Mouse (Mus musculus): ENCODE data around the gene Fto. TPM values are rescaled to one million over a fixed set of nuclear protein-coding genes. Genes with fewer than 3 reads are reported as not detected.
A peak's percentile ranks its signal among the peaks of the same experiment; 100 is the strongest.

The Fto gene
- polyA plus RNA-seq, 1 experiment from 2014 or later: 19.9 TPM

- H3K4me2 ChIP-seq (ENCODE audit: low read depth, low read length): no peak overlapping the region
- no peak overlapping the region for H3K27ac ChIP-seq (ENCODE audit: low read length)
- H3K4me1 ChIP-seq (ENCODE audit: control insufficient read depth, low read depth, low read length): no peaks in the 10 kb centered on the region
- no peak overlapping the region for H3K9ac ChIP-seq (ENCODE audit: low read depth, low read length)
- no peak overlapping the region for H3K4me3 ChIP-seq (ENCODE audit: low read depth, low read length)
- ATAC-seq (ENCODE audit: low read depth): no peak
- H3K9me3 ChIP-seq (replicated peaks; ENCODE audit: control insufficient read depth, low read length): no peaks in the 10 kb centered on the region
- no peaks in the 10 kb centered on the region for H3K27me3 ChIP-seq (ENCODE audit: control insufficient read depth, insufficient read depth, low read depth, low read length)
- 50% methylated on average over 5 of the region's 5 CpGs for WGBS (ENCODE audit: insufficient replicate concordance)
- no peaks in the 10 kb centered on the region for H3K36me3 ChIP-seq (ENCODE audit: control insufficient read depth, insufficient read depth)
These were observed 366.8 kb downstream of the Fto start for GRCm38 (mm10) chr8:91680125-91680524.

- no peak overlapping the region for H3K4me2 ChIP-seq (ENCODE audit: low read depth, low read length)
- no peak overlapping the region for H3K27ac ChIP-seq (ENCODE audit: low read length)
- no peaks in the 10 kb centered on the region for H3K27me3 ChIP-seq (ENCODE audit: control insufficient read depth, insufficient read depth, low read depth, low read length)
- 48% methylated on average over 6 of the region's 6 CpGs for WGBS (ENCODE audit: insufficient replicate concordance)
- no peak for ATAC-seq (ENCODE audit: low read depth)
- H3K36me3 ChIP-seq (ENCODE audit: control insufficient read depth, insufficient read depth): no peaks in the 10 kb centered on the region
- H3K4me1 ChIP-seq (ENCODE audit: control insufficient read depth, low read depth, low read length): no peaks in the 10 kb centered on the region
- H3K4me3 ChIP-seq (ENCODE audit: low read depth, low read length): no peak overlapping the region
- H3K9ac ChIP-seq (ENCODE audit: low read depth, low read length): no peak overlapping the region
- no peaks in the 10 kb centered on the region for H3K9me3 ChIP-seq (replicated peaks; ENCODE audit: control insufficient read depth, low read length)
These were observed 371.4 kb downstream of the Fto start for GRCm38 (mm10) chr8:91684596-91685317.

- Histone ChIP-seq H3K27me3 (ENCODE audit: control insufficient read depth, insufficient read depth, low read depth, low read length) (no peaks in the 10 kb centered on the region), H3K4me3 (ENCODE audit: low read depth, low read length) (no peak overlapping the region), H3K36me3 (ENCODE audit: control insufficient read depth, insufficient read depth) (no peaks in the 10 kb centered on the region), H3K27ac (ENCODE audit: low read length) (no peak overlapping the region), H3K4me2 (ENCODE audit: low read depth, low read length) (no peak overlapping the region), H3K9me3 (replicated peaks; ENCODE audit: control insufficient read depth, low read length) (no peaks in the 10 kb centered on the region), H3K4me1 (ENCODE audit: control insufficient read depth, low read depth, low read length) (no peaks in the 10 kb centered on the region), H3K9ac (ENCODE audit: low read depth, low read length) (no peak overlapping the region)
- WGBS (ENCODE audit: insufficient replicate concordance): 35% methylated on average over 3 of the region's 3 CpGs
- no peak for ATAC-seq (ENCODE audit: low read depth)
These were observed 372.1 kb downstream of the Fto start for GRCm38 (mm10) chr8:91685408-91685807.

GRCm38 (mm10) chr8:91692056-91692721 lies 378.9 kb downstream of the Fto start:
- Histone ChIP-seq H3K4me1 (ENCODE audit: control insufficient read depth, low read depth, low read length) (no peaks in the 10 kb centered on the region), H3K27ac (ENCODE audit: low read length) (no peak overlapping the region), H3K27me3 (ENCODE audit: control insufficient read depth, insufficient read depth, low read depth, low read length) (no peaks in the 10 kb centered on the region), H3K4me3 (ENCODE audit: low read depth, low read length) (no peak overlapping the region), H3K36me3 (ENCODE audit: control insufficient read depth, insufficient read depth) (no peaks in the 10 kb centered on the region), H3K9ac (ENCODE audit: low read depth, low read length) (no peak overlapping the region), H3K4me2 (ENCODE audit: low read depth, low read length) (no peak overlapping the region), H3K9me3 (replicated peaks; ENCODE audit: control insufficient read depth, low read length) (no peaks in the 10 kb centered on the region)
- ATAC-seq (ENCODE audit: low read depth): no peak
- WGBS (ENCODE audit: insufficient replicate concordance): 31% methylated on average over 15 of the region's 15 CpGs

- 54% methylated on average over 5 of the region's 5 CpGs for WGBS (ENCODE audit: insufficient replicate concordance)
- H3K9me3 ChIP-seq (replicated peaks; ENCODE audit: control insufficient read depth, low read length): no peaks in the 10 kb centered on the region
- ATAC-seq (ENCODE audit: low read depth): peak; percentile 53; the same call in 1 of the 2 replicates
- H3K4me2 ChIP-seq (ENCODE audit: low read depth, low read length): no peak overlapping the region
- no peaks in the 10 kb centered on the region for H3K4me1 ChIP-seq (ENCODE audit: control insufficient read depth, low read depth, low read length)
- H3K36me3 ChIP-seq (ENCODE audit: control insufficient read depth, insufficient read depth): no peaks in the 10 kb centered on the region
- no peaks in the 10 kb centered on the region; the same call in 1 of the 2 replicates for H3K27me3 ChIP-seq (ENCODE audit: control insufficient read depth, insufficient read depth, low read depth, low read length)
- H3K27ac ChIP-seq (ENCODE audit: low read length): no peak overlapping the region
- no peak overlapping the region for H3K9ac ChIP-seq (ENCODE audit: low read depth, low read length)
- no peak overlapping the region for H3K4me3 ChIP-seq (ENCODE audit: low read depth, low read length)
These were observed 393.2 kb downstream of the Fto start for GRCm38 (mm10) chr8:91706533-91706932.

- Histone ChIP-seq H3K27ac (ENCODE audit: low read length) (no peak overlapping the region), H3K4me2 (ENCODE audit: low read depth, low read length) (no peak overlapping the region), H3K9me3 (replicated peaks; ENCODE audit: control insufficient read depth, low read length) (no peaks in the 10 kb centered on the region), H3K9ac (ENCODE audit: low read depth, low read length) (no peak overlapping the region), H3K4me3 (ENCODE audit: low read depth, low read length) (no peak overlapping the region), H3K36me3 (ENCODE audit: control insufficient read depth, insufficient read depth) (no peaks in the 10 kb centered on the region), H3K27me3 (ENCODE audit: control insufficient read depth, insufficient read depth, low read depth, low read length) (peaks cover 8% of the 10 kb centered on the region), H3K4me1 (ENCODE audit: control insufficient read depth, low read depth, low read length) (no peaks in the 10 kb centered on the region)
- no peak for ATAC-seq (ENCODE audit: low read depth)
- WGBS (ENCODE audit: insufficient replicate concordance): 64% methylated on average over 7 of the region's 7 CpGs
These were observed 395.3 kb downstream of the Fto start for GRCm38 (mm10) chr8:91708661-91709060.

- ATAC-seq (ENCODE audit: low read depth): no peak
These were observed 396.4 kb downstream of the Fto start for GRCm38 (mm10) chr8:91709768-91710167.

GRCm38 (mm10) chr8:91711202-91711601 lies 397.9 kb downstream of the Fto start:
- H3K27ac ChIP-seq (ENCODE audit: low read length): no peak overlapping the region
- H3K4me3 ChIP-seq (ENCODE audit: low read depth, low read length): no peak overlapping the region
- H3K27me3 ChIP-seq (ENCODE audit: control insufficient read depth, insufficient read depth, low read depth, low read length): peaks cover 8% of the 10 kb centered on the region
- no peaks in the 10 kb centered on the region for H3K36me3 ChIP-seq (ENCODE audit: control insufficient read depth, insufficient read depth)
- H3K4me1 ChIP-seq (ENCODE audit: control insufficient read depth, low read depth, low read length): no peaks in the 10 kb centered on the region; the same call in 1 of the 2 replicates
- H3K9ac ChIP-seq (ENCODE audit: low read depth, low read length): no peak overlapping the region
- ATAC-seq (ENCODE audit: low read depth): no peak
- no peak overlapping the region for H3K4me2 ChIP-seq (ENCODE audit: low read depth, low read length)
- H3K9me3 ChIP-seq (replicated peaks; ENCODE audit: control insufficient read depth, low read length): no peaks in the 10 kb centered on the region
- WGBS (ENCODE audit: insufficient replicate concordance): 52% methylated on average over 6 of the region's 6 CpGs

More at GRCm38 (mm10) chr8:91709768-91710167, 396.4 kb downstream of the Fto start:
- Histone ChIP-seq H3K9ac (ENCODE audit: low read depth, low read length) (no peak overlapping the region), H3K9me3 (replicated peaks; ENCODE audit: control insufficient read depth, low read length) (no peaks in the 10 kb centered on the region), H3K4me1 (ENCODE audit: control insufficient read depth, low read depth, low read length) (no peaks in the 10 kb centered on the region), H3K27me3 (ENCODE audit: control insufficient read depth, insufficient read depth, low read depth, low read length) (peaks cover 8% of the 10 kb centered on the region), H3K4me2 (ENCODE audit: low read depth, low read length) (peak overlapping the region; percentile 36), H3K36me3 (ENCODE audit: control insufficient read depth, insufficient read depth) (no peaks in the 10 kb centered on the region), H3K27ac (ENCODE audit: low read length) (no peak overlapping the region), H3K4me3 (ENCODE audit: low read depth, low read length) (no peak overlapping the region)
- WGBS (ENCODE audit: insufficient replicate concordance): 18% methylated on average over 7 of the region's 7 CpGs

- Histone ChIP-seq H3K4me3 (ENCODE audit: low read depth, low read length) (no peak overlapping the region), H3K9me3 (replicated peaks; ENCODE audit: control insufficient read depth, low read length) (no peaks in the 10 kb centered on the region), H3K36me3 (ENCODE audit: control insufficient read depth, insufficient read depth) (no peaks in the 10 kb centered on the region), H3K27me3 (ENCODE audit: control insufficient read depth, insufficient read depth, low read depth, low read length) (peaks cover 8% of the 10 kb centered on the region), H3K27ac (ENCODE audit: low read length) (no peak overlapping the region), H3K9ac (ENCODE audit: low read depth, low read length) (no peak overlapping the region), H3K4me2 (ENCODE audit: low read depth, low read length) (no peak overlapping the region), H3K4me1 (ENCODE audit: control insufficient read depth, low read depth, low read length) (no peaks in the 10 kb centered on the region; the same call in 1 of the 2 replicates)
- ATAC-seq (ENCODE audit: low read depth): no peak
- 22% methylated on average over 6 of the region's 6 CpGs for WGBS (ENCODE audit: insufficient replicate concordance)
These were observed 398.8 kb downstream of the Fto start for GRCm38 (mm10) chr8:91711981-91712598.

All from liver, embryonic 16.5 days (tissue).